Mouse (Mus musculus) central nervous system, embryonic 11.5 days (tissue): ENCODE results near the gene Vmn1r125. TPM values are rescaled to one million over a fixed set of nuclear protein-coding genes. Genes with fewer than 3 reads are reported as not detected.

ENCODE experiments used
- polyA plus RNA-seq: library from polyadenylated mRNA; depleted of rRNA; stranded (reverse); fragments of >200 nt; gene quantifications from 2 replicates; pipeline ENCODE4 v1.2.3, GENCODE M21; 2012; rRNA removed

Gene Vmn1r125
- not detected in 2 replicates for polyA plus RNA-seq

GRCm38 (mm10) chr7:21271879-21272278 is at the start of gene Vmn1r125:
Gene Vmn1r125 (plus strand): TSS chr7:21272179.

GRCm38 (mm10) chr7:21260517-21260916 is 11.5 kb upstream of the Vmn1r125 start, which contains the start of gene Vmn1r124:
Gene Vmn1r124 (minus strand): TSS chr7:21260617.

GRCm38 (mm10) chr7:21301367-21301766 is 29.4 kb downstream of the Vmn1r125 start, which contains the start of gene Vmn1r126:
Gene Vmn1r126 (minus strand): TSS chr7:21301467.

GRCm38 (mm10) chr7:21319761-21320160 is 47.8 kb downstream of the Vmn1r125 start, which contains the start of gene Vmn1r127:
Gene Vmn1r127 (minus strand): TSS chr7:21319861.

Other genes starting within 250 kb of the Vmn1r125 start
- gene Vmn1r120, start 218.4 kb upstream of the Vmn1r125 start, polyA plus RNA-seq: not detected in 2 replicates
- gene Vmn1r121, start 173.7 kb upstream of the Vmn1r125 start, polyA plus RNA-seq: not detected in 2 replicates
- gene Vmn1r122, start 138.1 kb upstream of the Vmn1r125 start, polyA plus RNA-seq: not detected in 2 replicates
- not detected in 2 replicates for gene Vmn1r123, start 110.0 kb upstream of the Vmn1r125 start, polyA plus RNA-seq
- gene Gm5157, start 81.8 kb upstream of the Vmn1r125 start, polyA plus RNA-seq: not detected in 2 replicates
- not detected in 2 replicates for gene Vmn1r124, start 11.6 kb upstream of the Vmn1r125 start, polyA plus RNA-seq
- gene Vmn1r126, start 29.3 kb downstream of the Vmn1r125 start, polyA plus RNA-seq: not detected in 2 replicates
- gene Vmn1r127, start 47.7 kb downstream of the Vmn1r125 start, polyA plus RNA-seq: not detected in 2 replicates
- not detected in 2 replicates for gene Vmn1r128, start 77.2 kb downstream of the Vmn1r125 start, polyA plus RNA-seq
- gene Vmn1r129, start 89.1 kb downstream of the Vmn1r125 start, polyA plus RNA-seq: not detected in 2 replicates
- gene Gm6882, start 160.6 kb downstream of the Vmn1r125 start, polyA plus RNA-seq: not detected in 2 replicates
- not detected in 2 replicates for gene Vmn1r130, start 239.6 kb downstream of the Vmn1r125 start, polyA plus RNA-seq